Mouse (Mus musculus) c-Kit-positive CD71-positive TER-119-positive erythroid progenitor cells, embryonic 14.5 days (primary cell): ENCODE data around the gene 4930595D18Rik.

Experiments used
- DNase-seq: peaks from one replicate; pipeline ENCODE4 v3.0.0-alpha.2; 2013; ENCODE audit warnings: low spot score

Gene 4930595D18Rik

GRCm38 (mm10) chr12:111165146-111165812, 19.0 kb downstream of the 4930595D18Rik start:
- peak; percentile 57 for DNase-seq

- DNase-seq: peak; percentile 74
Observed at GRCm38 (mm10) chr12:111164310-111164751, 20.0 kb downstream of the 4930595D18Rik start.

- no peak for DNase-seq
Observed at GRCm38 (mm10) chr12:111162312-111163061, 21.8 kb downstream of the 4930595D18Rik start.

GRCm38 (mm10) chr12:111161943-111162311, 22.4 kb downstream of the 4930595D18Rik start:
- DNase-seq: no peak

- no peak for DNase-seq
Observed at GRCm38 (mm10) chr12:111160871-111161270, 23.4 kb downstream of the 4930595D18Rik start.

- DNase-seq: peak; percentile 42
Observed at GRCm38 (mm10) chr12:111159659-111160428, 24.4 kb downstream of the 4930595D18Rik start.

GRCm38 (mm10) chr12:111155756-111156155, 28.5 kb downstream of the 4930595D18Rik start:
- no peak for DNase-seq

- no peak for DNase-seq
Observed at GRCm38 (mm10) chr12:111154641-111155040, 29.6 kb downstream of the 4930595D18Rik start.

- no peak for DNase-seq
Observed at GRCm38 (mm10) chr12:111153946-111154345, 30.3 kb downstream of the 4930595D18Rik start.

GRCm38 (mm10) chr12:111152981-111153710, 31.1 kb downstream of the 4930595D18Rik start:
- DNase-seq: no peak

- DNase-seq: no peak
Observed at GRCm38 (mm10) chr12:111152579-111152978, 31.7 kb downstream of the 4930595D18Rik start.

- no peak for DNase-seq
Observed at GRCm38 (mm10) chr12:111151422-111152156, 32.7 kb downstream of the 4930595D18Rik start.

- DNase-seq: peak; percentile 51
Observed at GRCm38 (mm10) chr12:111150236-111150596, 34.1 kb downstream of the 4930595D18Rik start.

- no peak for DNase-seq
Observed at GRCm38 (mm10) chr12:111149495-111150235, 34.6 kb downstream of the 4930595D18Rik start.

GRCm38 (mm10) chr12:111145269-111145668, 39.0 kb downstream of the 4930595D18Rik start:
- no peak for DNase-seq

- DNase-seq: no peak
Observed at GRCm38 (mm10) chr12:111144598-111144997, 39.7 kb downstream of the 4930595D18Rik start.

- no peak for DNase-seq
Observed at GRCm38 (mm10) chr12:111143509-111144063, 40.7 kb downstream of the 4930595D18Rik start.

- no peak for DNase-seq
Observed at GRCm38 (mm10) chr12:111143005-111143508, 41.2 kb downstream of the 4930595D18Rik start.

GRCm38 (mm10) chr12:111137079-111137478, 47.2 kb downstream of the 4930595D18Rik start:
- DNase-seq: no peak

GRCm38 (mm10) chr12:111135953-111136352, 48.3 kb downstream of the 4930595D18Rik start:
- no peak for DNase-seq
